ENCODE assay signal across 9 mouse cellular contexts in the genomic region with DNA sequence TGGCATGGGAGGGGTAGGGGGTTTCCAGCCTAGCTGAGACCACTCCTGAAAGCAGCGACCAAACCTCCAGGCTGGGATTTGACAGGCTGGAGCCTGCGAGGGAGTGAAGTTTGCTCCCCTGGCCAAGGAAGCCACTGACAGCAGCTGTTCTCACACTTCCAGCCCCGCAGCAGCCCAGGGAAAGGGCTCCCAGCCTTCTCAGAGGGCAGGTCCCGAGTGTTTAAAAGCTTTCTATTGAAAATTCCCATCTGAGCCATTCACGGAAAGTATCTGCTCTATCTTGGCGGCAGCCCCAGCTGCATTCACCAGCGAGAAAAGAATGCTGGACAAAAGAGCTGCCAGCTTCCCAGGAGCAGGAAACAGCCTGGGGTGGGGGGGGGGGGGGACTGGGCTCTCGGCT. TPM values are rescaled to one million over a fixed set of nuclear protein-coding genes. Genes with fewer than 3 reads are reported as not detected.
DNase-seq lines count a peak whose midpoint lies in the region; ATAC-seq lines count a peak whose summit lies in the region.
"Had no signal": no experiment of that assay in that cellular context is flagged by ENCODE, and none has a peak within 500 bp of the region (broad histone marks: within the 10 kb centered on the region; RNA-seq: fewer than 3 reads in every experiment).

No protein-coding gene starts in this region.

- no peaks in the 10 kb centered on the region for H3K36me3 ChIP-seq in heart, embryonic 14.5 days (ENCODE audit: control insufficient read depth, insufficient read depth, low read length)

- no peaks in the 10 kb centered on the region for H3K9me3 ChIP-seq in heart, embryonic 14.5 days (ENCODE audit: control insufficient read depth, low read length)

- H3K4me1 ChIP-seq in heart, embryonic 14.5 days (ENCODE audit: control insufficient read depth in 2 of 2, insufficient read depth in 2 of 2, low read length in 2 of 2): peaks cover 22 to 28% of the 10 kb centered on the region in 2 experiments

- H3K4me2 ChIP-seq in heart, embryonic 14.5 days (ENCODE audit: low read length): peak overlapping the region; percentile 46

- H3K4me3 ChIP-seq in heart, embryonic 14.5 days (ENCODE audit: control insufficient read depth in 1 of 2, insufficient read depth in 1 of 2, low read depth in 1 of 2, low read length in 2 of 2): no peak overlapping the region

- ATAC-seq in heart, embryonic 14.5 days (ENCODE audit: insufficient number of reproducible peaks, insufficient read depth, low FRiP score, low read depth): no peak

- DNase-seq in embryo, embryonic 10 days (ENCODE audit: low spot score): peak; percentile 45
- DNase-seq in embryo, embryonic 9.5 days (ENCODE audit: extremely low spot score): no peak
- peak; percentile 27 for DNase-seq in brain, adult 2 months (ENCODE audit: low read depth, low spot score)
- DNase-seq in lung, postnatal 36 days: peak; percentile 48
- no peak for DNase-seq in ovary, postnatal 10 days (ENCODE audit: low spot score)
- DNase-seq in left cerebral cortex, adult 18-20 months (ENCODE audit: low spot score in 2 of 2): no peak
- no peak for DNase-seq in cerebellum, postnatal 36 days

- WGBS in heart, embryonic 14.5 days: 2% methylated on average over 8 of the region's 8 CpGs

- peak overlapping the region; percentile 61 to 83 for H3K27ac ChIP-seq in heart, embryonic 14.5 days (replicated peaks in 1 of 2; ENCODE audit: control insufficient read depth in 1 of 2, insufficient read depth in 1 of 2, low read depth in 2 of 2, low read length in 2 of 2)

- H3K27me3 ChIP-seq in heart, embryonic 14.5 days (ENCODE audit: control insufficient read depth, insufficient read depth, low read length): no peaks in the 10 kb centered on the region

- H3K9ac ChIP-seq in heart, embryonic 14.5 days (ENCODE audit: low read length): 0 out of 2 replicates have a peak overlapping the region, but pooled peaks have one; percentile 56

RNA-seq across cellular contexts. Expression of gene Efhd2, which starts 25.2 kb away (rescaled TPM):
- polyA plus RNA-seq in heart, embryonic 14.5 days (2014; fragmentation: Nextera tagmentation; extraction: Ambion mirVana): 33.2 and 43.6 TPM in 2 replicates
- 100 to 1,000 TPM; 298 to 317 TPM for total RNA-seq in left cerebral cortex, adult 18-20 months (2021)

RNA-seq across cellular contexts. Expression of gene Ctrc, which starts 53.8 kb away (rescaled TPM):
- polyA plus RNA-seq in heart, embryonic 14.5 days (2014; fragmentation: Nextera tagmentation; extraction: Ambion mirVana): not detected in 2 replicates
- total RNA-seq in left cerebral cortex, adult 18-20 months (2021): not detected
- total RNA-seq: left cerebral cortex, postnatal 10 days had no signal

Comparison
In these comparisons a context has a peak if more than half of its experiments do, and no peak if none do; other contexts are left out.
1. DNase-seq: peak in embryo, embryonic 10 days (single experiment), brain, adult 2 months (single experiment) and lung, postnatal 36 days (single experiment); none in embryo, embryonic 9.5 days (single experiment), ovary, postnatal 10 days (single experiment), left cerebral cortex, adult 18-20 months (0 of 2) and cerebellum, postnatal 36 days (0 of 2).